Mouse (Mus musculus): ENCODE data around the gene Alg9. TPM values are rescaled to one million over a fixed set of nuclear protein-coding genes. Genes with fewer than 3 reads are reported as not detected.

The Alg9 gene
- total and polyA plus RNA-seq, 2 experiments: 14.7 to 16.0 TPM

GRCm38 (mm10) chr9:50857082-50857641 lies 82.3 kb downstream of the Alg9 start:
- Histone ChIP-seq H3K9ac (ENCODE audit: low read depth, low read length) (peak overlapping the region; percentile 77), H3K4me1 (ENCODE audit: control insufficient read depth, insufficient read depth, low read length) (no peaks in the 10 kb centered on the region), H3K4me3 (ENCODE audit: insufficient read depth, low read depth, low read length) (peak overlapping the region; percentile 88), H3K27me3 (ENCODE audit: control insufficient read depth, insufficient read depth, low read length) (no peaks in the 10 kb centered on the region), H3K79me2 (ENCODE audit: control insufficient read depth, insufficient read depth, low read length) (peaks cover 5% of the 10 kb centered on the region; the same call in 1 of the 2 replicates), H3K27ac (replicated peaks; ENCODE audit: insufficient read depth, low read depth, low read length) (no peak overlapping the region; the same call in 1 of the 2 replicates), H3K36me3 (ENCODE audit: control insufficient read depth, insufficient read depth, low read length) (peaks cover 4% of the 10 kb centered on the region)
- under 1% methylated on average over 45 of the region's 46 CpGs for WGBS
- TF ChIP-seq CTCF (IDR thresholded peaks at IDR 0.05; ENCODE audit: low read depth, low read length) (no peak), POLR2A (IDR thresholded peaks at IDR 0.05; ENCODE audit: extremely low read depth, insufficient read depth, low read length) (no peak)
- DNase-seq (ENCODE audit: extremely low read depth, low read depth, low spot score): no peak

GRCm38 (mm10) chr9:50858681-50859080 lies 83.9 kb downstream of the Alg9 start:
- Histone ChIP-seq H3K4me3 (ENCODE audit: insufficient read depth, low read depth, low read length) (no peak overlapping the region), H3K9ac (ENCODE audit: low read depth, low read length) (no peak overlapping the region), H3K79me2 (ENCODE audit: control insufficient read depth, insufficient read depth, low read length) (peaks cover 5% of the 10 kb centered on the region; the same call in 1 of the 2 replicates), H3K4me1 (ENCODE audit: control insufficient read depth, insufficient read depth, low read length) (no peaks in the 10 kb centered on the region), H3K27me3 (ENCODE audit: control insufficient read depth, insufficient read depth, low read length) (no peaks in the 10 kb centered on the region), H3K36me3 (ENCODE audit: control insufficient read depth, insufficient read depth, low read length) (peaks cover 13% of the 10 kb centered on the region), H3K27ac (replicated peaks; ENCODE audit: insufficient read depth, low read depth, low read length) (no peak overlapping the region)
- 95% methylated on average over 6 of the region's 6 CpGs for whole genome bisulfite sequencing
- TF ChIP-seq POLR2A (IDR thresholded peaks at IDR 0.05; ENCODE audit: extremely low read depth, insufficient read depth, low read length) (no peak), CTCF (IDR thresholded peaks at IDR 0.05; ENCODE audit: low read depth, low read length) (no peak)
- DNase-seq (ENCODE audit: extremely low read depth, low read depth, low spot score): no peak

- peaks cover 21% of the 10 kb centered on the region for H3K36me3 ChIP-seq (ENCODE audit: control insufficient read depth, insufficient read depth, low read length)
- peaks cover 5% of the 10 kb centered on the region; the same call in 1 of the 2 replicates for H3K79me2 ChIP-seq (ENCODE audit: control insufficient read depth, insufficient read depth, low read length)
- TF ChIP-seq POLR2A (IDR thresholded peaks at IDR 0.05; ENCODE audit: extremely low read depth, insufficient read depth, low read length) (no peak), CTCF (IDR thresholded peaks at IDR 0.05; ENCODE audit: low read depth, low read length) (no peak)
- no peak overlapping the region for H3K9ac ChIP-seq (ENCODE audit: low read depth, low read length)
- no peak overlapping the region for H3K4me3 ChIP-seq (ENCODE audit: insufficient read depth, low read depth, low read length)
- DNase-seq (ENCODE audit: extremely low read depth, low read depth, low spot score): no peak
- no peaks in the 10 kb centered on the region for H3K4me1 ChIP-seq (ENCODE audit: control insufficient read depth, insufficient read depth, low read length)
- 94% methylated on average over 18 of the region's 18 CpGs for WGBS
- H3K27ac ChIP-seq (replicated peaks; ENCODE audit: insufficient read depth, low read depth, low read length): no peak overlapping the region
- no peaks in the 10 kb centered on the region for H3K27me3 ChIP-seq (ENCODE audit: control insufficient read depth, insufficient read depth, low read length)
Measured at GRCm38 (mm10) chr9:50861119-50861839, 86.5 kb downstream of the Alg9 start.

- H3K9ac ChIP-seq (ENCODE audit: low read depth, low read length): no peak overlapping the region
- H3K4me1 ChIP-seq (ENCODE audit: control insufficient read depth, insufficient read depth, low read length): no peaks in the 10 kb centered on the region
- DNase-seq (ENCODE audit: extremely low read depth, low read depth, low spot score): no peak
- H3K79me2 ChIP-seq (ENCODE audit: control insufficient read depth, insufficient read depth, low read length): no peaks in the 10 kb centered on the region
- H3K27ac ChIP-seq (replicated peaks; ENCODE audit: insufficient read depth, low read depth, low read length): no peak overlapping the region
- WGBS: 80% methylated on average over 4 of the region's 4 CpGs
- no peaks in the 10 kb centered on the region for H3K27me3 ChIP-seq (ENCODE audit: control insufficient read depth, insufficient read depth, low read length)
- TF ChIP-seq POLR2A (IDR thresholded peaks at IDR 0.05; ENCODE audit: extremely low read depth, insufficient read depth, low read length) (no peak), CTCF (IDR thresholded peaks at IDR 0.05; ENCODE audit: low read depth, low read length) (no peak)
- H3K36me3 ChIP-seq (ENCODE audit: control insufficient read depth, insufficient read depth, low read length): peaks cover 31% of the 10 kb centered on the region
- no peak overlapping the region for H3K4me3 ChIP-seq (ENCODE audit: insufficient read depth, low read depth, low read length)
Measured at GRCm38 (mm10) chr9:50863824-50864223, 89.0 kb downstream of the Alg9 start.

- Histone ChIP-seq H3K27me3 (ENCODE audit: control insufficient read depth, insufficient read depth, low read length) (no peaks in the 10 kb centered on the region), H3K36me3 (ENCODE audit: control insufficient read depth, insufficient read depth, low read length) (peaks cover 32% of the 10 kb centered on the region), H3K79me2 (ENCODE audit: control insufficient read depth, insufficient read depth, low read length) (no peaks in the 10 kb centered on the region), H3K27ac (replicated peaks; ENCODE audit: insufficient read depth, low read depth, low read length) (no peak overlapping the region), H3K9ac (ENCODE audit: low read depth, low read length) (no peak overlapping the region), H3K4me1 (ENCODE audit: control insufficient read depth, insufficient read depth, low read length) (no peaks in the 10 kb centered on the region), H3K4me3 (ENCODE audit: insufficient read depth, low read depth, low read length) (no peak overlapping the region)
- WGBS: 90% methylated on average over 5 of the region's 5 CpGs
- no peak for TF ChIP-seq POLR2A (IDR thresholded peaks at IDR 0.05; ENCODE audit: extremely low read depth, insufficient read depth, low read length)
- no peak for TF ChIP-seq CTCF (IDR thresholded peaks at IDR 0.05; ENCODE audit: low read depth, low read length)
- DNase-seq (ENCODE audit: extremely low read depth, low read depth, low spot score): no peak
Measured at GRCm38 (mm10) chr9:50864877-50865276, 90.1 kb downstream of the Alg9 start.

GRCm38 (mm10) chr9:50865803-50866202 lies 91.0 kb downstream of the Alg9 start:
- Histone ChIP-seq H3K27me3 (ENCODE audit: control insufficient read depth, insufficient read depth, low read length) (no peaks in the 10 kb centered on the region), H3K36me3 (ENCODE audit: control insufficient read depth, insufficient read depth, low read length) (peaks cover 38% of the 10 kb centered on the region), H3K9ac (ENCODE audit: low read depth, low read length) (no peak overlapping the region), H3K79me2 (ENCODE audit: control insufficient read depth, insufficient read depth, low read length) (no peaks in the 10 kb centered on the region), H3K27ac (replicated peaks; ENCODE audit: insufficient read depth, low read depth, low read length) (no peak overlapping the region), H3K4me1 (ENCODE audit: control insufficient read depth, insufficient read depth, low read length) (no peaks in the 10 kb centered on the region), H3K4me3 (ENCODE audit: insufficient read depth, low read depth, low read length) (no peak overlapping the region)
- 78% methylated on average over 8 of the region's 8 CpGs for WGBS
- DNase-seq (ENCODE audit: extremely low read depth, low read depth, low spot score): no peak
- TF ChIP-seq POLR2A (IDR thresholded peaks at IDR 0.05; ENCODE audit: extremely low read depth, insufficient read depth, low read length) (no peak), CTCF (IDR thresholded peaks at IDR 0.05; ENCODE audit: low read depth, low read length) (no peak)

Data from liver, adult 2 months (tissue).